Mouse (Mus musculus): ENCODE measurements around the gene Fermt3. TPM values are rescaled to one million over a fixed set of nuclear protein-coding genes. Genes with fewer than 3 reads are reported as not detected.

Fermt3 gene
- total RNA-seq, 2 experiments from 2014 or later: 9.8 to 10.1 TPM

- no peak for DNase-seq
These were observed 46.9 kb downstream of the Fermt3 start for GRCm38 (mm10) chr19:6972247-6972917.

DNA sequence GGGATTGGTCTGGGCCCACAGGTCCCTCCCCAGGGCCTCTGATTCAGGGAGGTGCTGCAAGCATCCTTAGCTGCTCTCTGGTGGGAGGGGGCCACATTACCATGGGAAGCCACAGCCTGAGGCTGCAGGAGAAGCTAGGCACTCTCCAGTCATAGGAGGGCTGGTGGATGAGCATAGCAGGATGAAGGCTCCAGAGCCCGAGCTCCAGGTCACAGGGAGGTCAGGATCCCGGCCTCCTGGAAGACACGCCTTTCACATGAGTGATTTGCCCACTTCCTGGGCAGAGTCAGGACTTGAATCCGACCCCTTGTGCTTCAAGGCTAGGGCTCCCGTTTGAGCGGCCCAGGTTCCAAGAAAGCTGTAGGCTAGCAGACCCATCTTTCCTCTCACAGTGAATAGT lies 47.6 kb downstream of the Fermt3 start:
- DNase-seq: no peak

DNA sequence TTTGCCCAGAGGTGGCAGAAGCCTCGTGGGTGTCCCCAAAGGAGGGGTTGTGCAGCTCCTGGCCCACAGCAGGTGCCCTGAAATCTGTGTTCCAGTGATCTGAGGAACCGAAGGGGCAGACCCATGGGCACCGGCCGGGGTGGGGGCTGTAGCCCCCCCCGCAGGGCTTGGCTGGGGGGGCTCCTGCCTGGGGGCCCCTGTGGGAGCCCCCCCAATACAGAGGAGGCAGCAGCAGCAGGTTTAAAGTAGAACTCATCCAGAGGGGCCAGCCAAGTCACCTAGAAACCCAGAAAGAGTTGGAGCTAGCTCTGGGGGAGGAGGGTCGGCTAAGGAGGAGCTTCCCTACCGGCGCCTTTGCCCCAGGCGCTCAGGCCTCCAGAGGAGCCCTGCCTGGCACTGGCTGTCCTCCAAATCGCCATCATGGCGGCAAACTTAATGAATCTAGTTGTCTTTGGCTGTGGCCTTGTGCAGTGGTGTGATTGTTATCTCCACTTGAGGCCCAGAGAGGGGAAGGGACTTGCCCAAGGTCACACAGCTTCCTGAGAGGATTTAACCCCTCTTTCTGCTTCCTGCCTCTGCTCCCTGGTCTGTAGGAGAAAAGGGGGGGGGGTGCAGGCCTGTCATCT lies 48.7 kb downstream of the Fermt3 start:
- DNase-seq: peak; percentile 74

- peak; percentile 93 for DNase-seq
These were observed 49.4 kb downstream of the Fermt3 start for GRCm38 (mm10) chr19:6969665-6970381.

- no peak for DNase-seq
These were observed 50.0 kb downstream of the Fermt3 start for GRCm38 (mm10) chr19:6969291-6969664.

DNA sequence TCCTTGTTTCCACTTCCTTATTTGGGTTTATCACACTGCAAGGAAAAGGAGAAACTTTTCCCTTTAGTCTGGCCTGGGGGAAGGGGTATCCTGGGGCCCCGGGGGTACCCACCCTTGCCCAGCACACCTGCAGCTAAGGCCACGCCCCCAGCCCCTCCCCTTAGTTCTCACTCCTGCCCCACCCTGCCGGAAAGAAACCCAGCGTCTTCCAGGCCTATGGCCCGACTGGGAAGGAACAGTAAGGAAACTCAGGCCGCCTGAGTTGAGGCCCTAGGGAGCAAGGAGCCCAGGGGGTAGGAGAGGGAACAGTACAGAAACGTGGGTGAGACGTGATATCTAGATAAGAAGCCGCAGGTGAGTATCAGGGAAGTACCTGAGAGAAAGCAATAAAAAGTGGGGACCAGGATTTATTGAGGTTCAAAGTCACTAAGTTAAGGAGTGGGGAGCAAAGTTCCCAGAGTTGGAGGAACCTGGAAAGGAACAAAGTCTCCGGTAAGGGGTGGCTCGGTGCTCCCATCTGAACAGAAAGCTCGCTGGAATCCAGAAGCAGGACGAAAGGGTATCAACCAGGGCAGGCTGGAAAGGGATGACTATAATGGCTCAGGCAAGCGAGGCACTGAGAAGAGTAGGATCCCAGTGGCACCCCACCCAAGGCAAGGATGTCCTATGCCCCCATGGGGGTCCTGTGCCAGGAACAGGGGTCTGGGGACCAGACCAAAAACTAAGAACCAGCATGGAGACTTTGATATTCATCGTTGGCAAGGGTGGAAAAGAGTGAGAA lies 50.6 kb downstream of the Fermt3 start:
- DNase-seq: peak; percentile 60

- peak; percentile 50 for DNase-seq
These were observed 62.8 kb downstream of the Fermt3 start for GRCm38 (mm10) chr19:6956461-6956860.

GRCm38 (mm10) chr19:6955424-6955823 lies 63.8 kb downstream of the Fermt3 start:
- no peak for DNase-seq

GRCm38 (mm10) chr19:6954046-6954445 lies 65.2 kb downstream of the Fermt3 start:
- peak; percentile 78 for DNase-seq

- DNase-seq: peak; percentile 83
These were observed 66.6 kb downstream of the Fermt3 start for GRCm38 (mm10) chr19:6952712-6953037.

GRCm38 (mm10) chr19:6951994-6952711 lies 67.1 kb downstream of the Fermt3 start:
- DNase-seq: peak; percentile 95

DNA sequence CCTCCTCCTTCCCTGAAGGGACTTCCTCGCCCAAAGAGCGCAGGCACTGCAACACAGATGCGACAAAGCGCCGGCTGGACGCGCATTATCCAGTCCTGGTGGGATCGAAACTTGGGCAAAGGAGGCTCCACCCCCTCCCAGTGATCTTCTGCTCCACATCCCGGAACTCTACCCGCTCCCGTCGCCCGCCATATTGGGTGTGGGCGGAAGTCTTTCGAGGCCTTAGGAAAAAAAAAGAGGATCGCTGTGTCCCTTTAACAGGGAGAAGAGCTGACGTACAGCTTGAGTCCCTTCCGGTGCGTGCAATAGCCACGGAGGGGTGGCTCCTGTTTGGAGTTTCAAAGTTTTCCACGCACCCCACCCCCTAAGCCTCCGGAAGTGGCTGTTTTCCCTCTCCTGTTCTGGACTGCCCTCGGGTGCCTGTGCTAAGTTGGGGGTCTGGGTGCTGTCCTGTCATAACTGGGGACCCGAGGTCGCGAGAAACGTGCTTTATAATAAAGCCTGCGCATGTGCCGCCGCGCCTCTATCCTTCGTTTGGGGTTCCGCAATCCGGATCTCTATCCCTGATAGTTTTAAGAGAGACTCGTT lies 67.8 kb downstream of the Fermt3 start:
- peak; percentile 96 for DNase-seq

DNA sequence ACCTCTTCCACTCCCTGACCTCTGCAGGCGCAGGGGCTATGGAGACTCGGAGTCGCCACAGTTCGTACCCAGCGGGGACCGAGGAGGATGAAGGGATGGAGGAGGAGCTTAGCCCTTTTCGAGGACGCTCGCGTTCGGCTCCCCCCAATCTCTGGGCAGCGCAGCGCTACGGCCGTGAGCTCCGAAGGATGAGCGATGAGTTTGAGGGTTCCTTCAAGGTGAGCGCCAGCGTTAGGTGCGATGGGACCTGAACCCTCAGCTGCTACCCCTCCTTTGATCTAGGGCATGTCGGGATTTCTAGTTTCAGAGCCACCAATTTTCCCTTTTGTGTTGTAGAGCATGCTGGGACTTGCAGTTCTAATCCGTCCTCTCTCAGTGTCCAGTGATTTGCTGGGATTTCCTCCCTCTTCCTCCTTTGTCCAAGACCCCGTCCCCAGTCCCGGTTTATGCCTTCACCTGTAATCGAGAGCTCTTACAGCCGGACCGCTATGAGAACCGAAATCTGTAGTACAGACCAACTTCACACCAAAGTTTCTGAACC lies 68.6 kb downstream of the Fermt3 start:
- DNase-seq: peak; percentile 74

GRCm38 (mm10) chr19:6949951-6950350 lies 69.3 kb downstream of the Fermt3 start:
- DNase-seq: no peak

DNA sequence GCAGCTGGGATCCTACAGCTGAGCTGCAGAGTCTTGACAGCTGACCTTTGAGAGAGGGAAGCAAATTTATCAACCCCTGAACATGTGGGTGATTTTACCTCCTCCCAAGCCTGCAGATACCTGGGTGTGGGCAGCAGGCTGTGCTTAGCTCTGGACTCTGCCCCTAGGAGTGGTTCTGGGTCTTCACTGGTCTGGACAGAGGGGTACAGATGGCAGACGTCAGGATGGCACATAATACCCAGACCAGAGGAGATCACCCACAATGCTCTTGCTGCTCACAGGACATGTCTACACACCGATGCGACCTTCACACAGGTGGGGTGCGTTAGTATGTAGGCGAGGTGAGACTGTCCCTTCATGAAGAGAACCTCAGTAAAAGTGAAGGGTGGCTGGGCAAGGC lies 69.7 kb downstream of the Fermt3 start:
- DNase-seq: no peak

Other genes starting within 250 kb of the Fermt3 start
- gene Rps6ka4, start 178.8 kb downstream of the Fermt3 start, total RNA-seq (2021): 10 to 100 TPM; 21.5 to 27.5 TPM
- gene Ccdc88b, start 161.3 kb downstream of the Fermt3 start, total RNA-seq (2021): 1 to 10 TPM; 4.1 TPM
- 10 to 100 TPM; 53.9 to 70.4 TPM for gene Trmt112, start 109.8 kb downstream of the Fermt3 start, total RNA-seq (2021)
- 100 to 1,000 TPM; 417 to 451 TPM for gene Prdx5, start 109.4 kb downstream of the Fermt3 start, total RNA-seq (2021)
- gene Esrra, start 97.7 kb downstream of the Fermt3 start, total RNA-seq (2021): 10 to 100 TPM; 71.0 to 97.4 TPM
- 1 to 10 TPM; 1.2 to 1.7 TPM for gene Catsperz, start 94.1 kb downstream of the Fermt3 start, total RNA-seq (2021)
- gene Kcnk4, start 85.0 kb downstream of the Fermt3 start, total RNA-seq (2021): under 1 TPM; 0.30 to 0.73 TPM
- 10 to 100 TPM; 42.0 to 51.8 TPM for gene Bad, start 77.6 kb downstream of the Fermt3 start, total RNA-seq (2021)
- 10 to 100 TPM; 33.8 to 42.3 TPM for gene Gpr137, start 77.0 kb downstream of the Fermt3 start, total RNA-seq (2021)
- 100 to 1,000 TPM; 289 to 333 TPM for gene Ppp1r14b, start 44.5 kb downstream of the Fermt3 start, total RNA-seq (2021)
- 10 to 100 TPM; 45.7 to 63.5 TPM for gene Plcb3, start 43.0 kb downstream of the Fermt3 start, total RNA-seq (2021)
- 10 to 100 TPM; 70.7 to 71.4 TPM for gene Fkbp2, start 39.0 kb downstream of the Fermt3 start, total RNA-seq (2021)
- gene Vegfb, start 31.8 kb downstream of the Fermt3 start, total RNA-seq (2021): 100 to 1,000 TPM; 110 to 139 TPM
- 10 to 100 TPM; 46.0 to 58.5 TPM for gene Dnajc4, start 26.9 kb downstream of the Fermt3 start, total RNA-seq (2021)
- 10 to 100 TPM; 29.4 to 34.1 TPM for gene Nudt22, start 23.4 kb downstream of the Fermt3 start, total RNA-seq (2021)
- gene Trpt1, start 23.3 kb downstream of the Fermt3 start, total RNA-seq (2021): 10 to 100 TPM; 13.3 to 21.3 TPM
- gene Stip1, start 20.5 kb upstream of the Fermt3 start, total RNA-seq (2021): 100 to 1,000 TPM; 101 to 107 TPM
- 100 to 1,000 TPM; 134 to 155 TPM for gene Macrod1, start 37.3 kb upstream of the Fermt3 start, total RNA-seq (2021)
- gene Flrt1, start 86.3 kb upstream of the Fermt3 start, total RNA-seq (2021): 1 to 10 TPM; 1.1 to 2.0 TPM
- gene Otub1, start 186.8 kb upstream of the Fermt3 start, total RNA-seq (2021): 100 to 1,000 TPM; 104 to 105 TPM
- 1,000 to 10,000 TPM; 1,477 to 1,649 TPM for gene Cox8a, start 198.1 kb upstream of the Fermt3 start, total RNA-seq (2021)
- 10 to 100 TPM; 27.2 to 38.8 TPM for gene Naa40, start 221.7 kb upstream of the Fermt3 start, total RNA-seq (2021)
- 1 to 10 TPM; 4.5 to 7.6 TPM for gene Rcor2, start 247.9 kb upstream of the Fermt3 start, total RNA-seq (2021)

Data from adrenal gland, postnatal 10 days (tissue).